Mouse (Mus musculus): ENCODE measurements around the gene Gm48552. TPM values are rescaled to one million over a fixed set of nuclear protein-coding genes. Genes with fewer than 3 reads are reported as not detected.
A peak's percentile ranks its signal among the peaks of the same experiment; 100 is the strongest.

The Gm48552 gene
- 1 to 10 TPM; 2.8 to 4.7 TPM for total RNA-seq (2021)
- long read RNA-seq, experiment 1, partial matches to known transcripts: 0 of 1 reads
- long read RNA-seq, experiment 1, other reads (novel, unspliced or antisense): 0 of 1 reads
- long read RNA-seq, experiment 2: 0 reads

DNA sequence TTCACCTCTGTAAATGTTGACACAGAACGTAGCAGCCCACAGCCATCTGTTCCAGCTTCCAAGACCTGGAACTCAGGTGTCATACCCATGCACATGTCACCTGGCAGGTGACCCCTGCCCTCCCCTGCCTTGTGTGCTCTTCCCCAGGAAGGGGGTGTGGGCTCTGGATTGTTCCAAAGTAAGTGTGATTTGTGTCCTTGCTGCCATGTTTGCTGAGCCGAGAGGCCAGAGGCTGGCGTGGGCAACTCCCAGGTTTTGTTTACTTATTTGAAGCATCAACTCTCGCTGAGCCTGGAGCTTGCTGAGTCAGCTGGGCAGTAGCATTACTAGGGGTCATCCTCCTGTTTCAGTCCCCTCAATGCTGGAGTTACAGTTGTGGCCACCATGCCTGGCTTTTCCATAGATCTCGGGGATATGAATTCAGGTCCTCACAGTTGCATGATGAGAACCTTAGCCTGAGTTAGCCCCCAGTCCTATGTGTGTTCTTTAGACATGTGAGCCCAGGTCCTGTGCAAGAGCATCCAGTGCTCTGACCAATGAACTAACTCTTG is at the start of gene Gm48552:
Gene Gm48552, plus strand, starts transcription at position 501 of the 551 bp plus-strand sequence.
- intact Hi-C loops (cut with DNase I): no loop called here
- no peak for DNase-seq (ENCODE audit: low spot score in 2 of 2)

DNA sequence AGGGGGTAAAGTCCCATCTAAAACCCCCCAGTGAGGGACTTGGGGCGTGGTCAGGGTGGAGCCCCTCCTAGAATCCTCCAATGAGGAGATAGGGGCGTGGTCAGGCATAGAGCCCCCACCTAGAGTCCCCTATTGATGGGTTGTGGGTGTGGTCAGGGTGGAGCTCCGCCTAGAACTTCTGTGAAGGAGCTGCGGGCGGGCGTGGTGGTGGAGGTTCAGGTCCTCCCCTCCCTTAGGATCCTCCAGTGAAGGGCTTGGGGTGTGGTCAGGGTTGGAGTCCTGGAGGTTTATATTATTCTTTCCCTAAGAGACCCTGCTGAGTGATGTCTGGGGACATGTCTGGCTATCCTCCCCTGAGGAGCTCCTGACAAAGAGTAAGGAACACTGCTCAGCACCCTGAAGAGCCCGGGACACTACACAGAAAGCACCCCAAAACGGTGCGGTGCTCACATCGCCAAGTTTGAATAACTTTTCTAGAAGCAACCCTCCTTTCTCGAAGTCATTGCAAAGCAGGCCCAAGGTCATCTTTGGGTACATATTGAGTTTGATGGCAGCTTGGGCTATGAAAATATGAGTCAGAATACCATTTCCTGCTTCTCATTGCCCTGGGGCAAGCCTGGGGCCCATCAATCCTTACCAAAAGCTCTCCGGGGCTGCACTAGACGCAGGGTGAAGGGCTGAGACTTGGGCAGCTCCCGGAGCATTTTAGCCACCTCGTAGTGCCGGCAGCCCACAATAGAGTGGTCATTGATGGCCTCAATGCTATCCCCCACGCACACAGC is 48.1 kb upstream of the Gm48552 start:
- DNase-seq (ENCODE audit: low spot score in 2 of 2): no peak
- intact Hi-C loops (cut with DNase I): no loop called here

DNA sequence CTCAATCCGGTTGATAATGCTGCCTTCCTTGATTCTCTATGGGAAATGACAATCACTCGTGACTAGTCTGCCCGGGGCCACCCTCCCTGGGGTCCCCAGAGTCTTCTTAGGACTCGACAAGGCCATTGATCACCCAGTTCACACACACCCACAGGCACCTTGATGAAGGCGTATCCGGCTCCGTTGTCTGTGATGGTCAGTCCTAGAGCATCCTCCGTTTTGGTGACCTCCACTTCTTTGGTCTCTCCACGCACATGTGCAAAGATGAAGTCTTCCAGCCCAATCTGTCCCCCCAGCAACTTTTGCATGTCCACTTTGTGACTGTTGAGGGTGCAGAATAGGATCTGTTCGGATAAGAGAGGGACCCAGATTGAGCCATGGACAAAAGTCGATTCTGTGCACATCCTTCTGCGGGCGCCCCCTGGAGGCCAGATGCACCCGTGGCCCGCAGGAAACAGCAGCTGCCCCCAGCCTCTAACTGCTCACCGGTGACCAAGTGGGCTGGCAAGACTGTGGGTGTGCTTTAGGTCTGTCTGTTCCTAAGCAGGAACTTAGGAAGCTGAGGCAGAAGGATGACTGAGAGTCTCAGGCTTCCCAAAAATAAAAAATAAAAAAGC is 47.4 kb upstream of the Gm48552 start:
- DNase-seq (ENCODE audit: low spot score in 2 of 2): peak in 1 of 2 experiments; percentile 66
- intact Hi-C loops (cut with DNase I): no loop called here

DNA sequence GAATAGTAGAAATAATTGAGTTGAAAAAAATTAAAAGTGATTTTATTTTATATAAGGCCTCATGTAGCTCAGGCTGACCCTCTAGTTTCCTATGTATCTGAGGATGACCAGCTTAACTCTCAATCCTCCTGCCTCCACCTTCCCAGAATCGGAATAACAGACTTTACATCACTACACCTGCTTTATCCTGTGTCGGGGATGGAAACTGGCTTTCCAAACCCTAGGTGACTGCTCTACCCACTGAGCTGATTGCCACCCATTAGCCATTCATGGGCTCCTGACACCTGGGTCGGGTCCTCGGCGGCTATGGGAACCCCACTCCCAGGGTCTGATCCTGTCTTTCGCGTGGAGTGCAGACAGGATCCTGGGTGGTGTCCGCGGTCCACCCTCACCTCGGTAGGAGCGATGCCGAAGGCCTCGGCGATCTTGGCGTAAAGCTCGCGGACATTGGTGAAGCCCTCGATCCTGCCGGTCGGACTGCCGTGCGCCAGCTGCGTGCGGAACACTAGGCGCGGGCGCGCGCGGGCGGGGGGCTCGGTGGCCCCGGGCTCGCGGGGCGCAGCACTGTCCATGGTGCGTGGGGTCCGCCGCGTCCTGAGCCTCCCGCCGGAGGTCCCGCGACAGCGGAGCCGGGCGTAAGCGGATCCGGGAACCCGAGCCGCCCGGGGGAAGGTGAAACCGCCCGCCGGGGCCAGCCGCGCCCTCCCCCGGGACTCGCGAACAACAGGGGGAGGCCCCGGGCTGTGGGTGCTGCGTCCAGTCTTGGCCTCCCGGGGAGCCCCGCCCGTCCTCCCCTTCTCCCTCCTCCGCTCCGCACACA is 45.9 kb upstream of the Gm48552 start, which contains the start of gene Gipc3:
Gene Gipc3, minus strand, starts transcription at position 581 of the 820 bp plus-strand sequence.
- intact Hi-C loops (cut with DNase I): no loop called here
- no peak for DNase-seq (ENCODE audit: low spot score in 2 of 2)

DNA sequence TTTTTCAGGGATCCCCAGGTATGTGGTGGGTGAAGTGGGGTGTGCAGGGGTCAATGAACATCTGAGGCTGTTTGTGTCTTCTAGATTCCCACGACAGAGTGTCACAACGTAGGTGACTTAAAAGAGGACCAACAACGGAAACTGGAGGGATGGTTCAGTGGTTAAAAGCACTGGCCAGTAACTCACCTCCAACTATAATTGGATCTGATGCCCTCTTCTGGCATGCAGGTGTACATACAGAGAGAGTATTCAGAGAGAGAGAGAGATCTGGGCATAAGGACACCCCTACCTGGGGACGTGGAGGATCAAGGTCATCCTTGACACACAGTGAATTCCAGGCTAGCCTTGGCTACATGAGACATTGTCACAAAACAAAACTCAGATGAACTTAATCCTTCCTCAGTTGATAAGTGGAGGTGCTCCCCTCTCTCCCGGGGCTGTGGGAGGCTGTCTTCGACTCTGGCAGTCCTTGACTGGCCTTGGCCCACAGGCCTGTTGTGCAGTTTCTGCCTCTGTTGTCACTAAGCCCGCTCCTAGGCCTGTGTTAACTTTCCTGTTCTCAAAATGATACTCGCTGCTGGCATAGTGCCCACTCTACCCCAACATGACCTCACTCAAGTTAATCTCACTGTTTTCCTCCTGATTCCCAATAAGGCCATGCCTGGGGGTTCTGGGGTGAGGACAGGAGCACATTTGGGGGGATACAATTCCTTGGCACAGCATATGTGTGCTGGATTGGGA is 44.2 kb upstream of the Gm48552 start:
- DNase-seq (ENCODE audit: low spot score in 2 of 2): no peak
- intact Hi-C loops (cut with DNase I): loop anchor here (5.0 kb wide), 1 partner anchor 57 kb away; no protein-coding TSS in a partner anchor

DNA sequence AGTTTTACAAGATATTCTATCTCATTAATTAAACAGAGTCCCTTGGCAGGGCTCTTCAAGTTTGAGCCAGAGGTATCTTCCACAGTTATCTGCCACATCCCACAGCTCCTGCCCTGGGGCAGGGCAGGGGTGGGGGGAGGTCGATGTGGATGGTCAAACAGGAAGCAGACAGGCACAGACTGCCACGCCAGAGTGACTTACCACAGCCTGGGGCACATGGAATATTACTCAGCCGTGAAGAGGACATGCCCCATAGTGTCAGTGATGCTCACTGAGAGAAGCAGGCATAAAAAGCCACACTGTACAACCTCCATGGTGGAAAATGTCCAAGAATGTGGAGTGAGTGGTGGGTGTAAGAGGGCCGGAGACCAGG is 43.7 kb upstream of the Gm48552 start:
- no peak for DNase-seq (ENCODE audit: low spot score in 2 of 2)
- intact Hi-C loops (cut with DNase I): loop anchor here (5.0 kb wide), 1 partner anchor 58 kb away; no protein-coding TSS in a partner anchor

DNA sequence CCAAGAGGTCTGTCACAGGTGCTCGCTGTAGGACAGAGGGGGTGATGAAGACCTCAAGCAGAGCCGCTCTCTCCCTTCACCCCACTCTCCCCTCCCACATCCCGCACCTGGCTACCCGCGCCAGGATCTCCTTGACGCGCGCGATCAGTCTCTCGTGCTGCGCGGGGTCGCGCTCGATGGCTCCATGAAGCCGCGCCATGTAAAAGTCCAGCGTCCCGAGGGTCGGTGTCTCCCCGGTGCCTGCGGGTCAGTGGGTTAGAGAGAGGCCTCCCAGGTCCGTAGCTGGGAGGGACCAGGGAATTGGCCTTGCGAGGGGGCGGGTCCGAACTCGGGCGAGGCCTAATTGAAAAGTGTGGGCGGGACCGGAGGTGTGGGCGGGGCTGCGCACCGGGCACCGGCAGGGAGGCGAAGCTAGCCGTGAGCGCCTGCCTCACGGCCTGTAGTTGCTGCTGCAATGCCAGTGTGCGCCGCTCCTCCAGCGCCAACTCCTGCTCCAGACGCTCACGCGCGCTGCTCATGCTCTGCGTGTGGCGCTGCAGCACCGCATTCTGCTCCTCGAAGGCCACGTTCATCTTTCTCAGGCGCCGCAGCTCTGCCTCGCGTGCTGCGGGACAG is 42.2 kb upstream of the Gm48552 start:
- DNase-seq (ENCODE audit: low spot score in 2 of 2): peak; percentile 72 to 81
- intact Hi-C loops (cut with DNase I): loop anchor here (5.0 kb wide), 1 partner anchor 59 kb away; no protein-coding TSS in a partner anchor

DNA sequence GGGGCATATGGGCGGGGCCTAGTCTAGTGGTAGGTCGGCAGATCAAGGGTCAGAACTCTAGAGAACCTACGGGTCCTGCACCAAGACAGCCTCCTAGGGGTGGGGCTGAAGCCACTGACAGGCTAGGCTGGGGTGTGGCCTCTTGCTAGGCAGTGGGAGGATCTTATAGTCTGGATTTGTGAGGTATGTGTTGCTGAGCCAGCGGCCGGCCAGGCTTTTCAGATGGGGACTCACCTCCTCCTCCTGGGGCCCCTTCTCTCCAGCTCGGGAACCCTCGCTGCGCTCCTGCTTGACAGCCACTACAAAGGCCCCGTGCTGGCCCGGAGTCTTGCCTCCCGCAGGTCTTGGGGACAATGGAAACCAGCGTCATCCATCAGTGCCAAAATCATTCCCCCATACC is 39.7 kb upstream of the Gm48552 start:
- intact Hi-C loops (cut with DNase I): loop anchor here (5.0 kb wide), 1 partner anchor 62 kb away; no protein-coding TSS in a partner anchor
- no peak for DNase-seq (ENCODE audit: low spot score in 2 of 2)

DNA sequence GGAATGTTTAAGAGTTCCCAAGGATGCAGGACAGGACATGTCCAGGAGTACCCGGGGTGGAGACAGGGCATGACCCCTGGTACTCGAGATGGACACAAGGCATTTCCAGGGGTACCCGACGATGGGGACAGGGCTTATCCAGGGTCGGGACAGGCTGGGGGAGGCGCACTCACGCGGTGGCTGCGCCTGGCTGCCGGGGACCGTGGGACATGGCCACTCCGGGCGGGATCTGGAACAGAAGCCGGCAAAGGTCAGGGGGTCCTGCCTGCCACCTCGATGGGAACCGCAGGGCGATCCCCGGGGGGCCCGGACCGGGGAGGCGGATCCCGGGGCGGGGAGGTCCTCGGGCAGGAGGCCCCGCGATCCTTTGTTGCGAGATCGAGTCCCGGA is 38.8 kb upstream of the Gm48552 start:
- no peak for DNase-seq (ENCODE audit: low spot score in 2 of 2)
- intact Hi-C loops (cut with DNase I): loop anchor here (5.0 kb wide), 1 partner anchor 63 kb away; no protein-coding TSS in a partner anchor

DNA sequence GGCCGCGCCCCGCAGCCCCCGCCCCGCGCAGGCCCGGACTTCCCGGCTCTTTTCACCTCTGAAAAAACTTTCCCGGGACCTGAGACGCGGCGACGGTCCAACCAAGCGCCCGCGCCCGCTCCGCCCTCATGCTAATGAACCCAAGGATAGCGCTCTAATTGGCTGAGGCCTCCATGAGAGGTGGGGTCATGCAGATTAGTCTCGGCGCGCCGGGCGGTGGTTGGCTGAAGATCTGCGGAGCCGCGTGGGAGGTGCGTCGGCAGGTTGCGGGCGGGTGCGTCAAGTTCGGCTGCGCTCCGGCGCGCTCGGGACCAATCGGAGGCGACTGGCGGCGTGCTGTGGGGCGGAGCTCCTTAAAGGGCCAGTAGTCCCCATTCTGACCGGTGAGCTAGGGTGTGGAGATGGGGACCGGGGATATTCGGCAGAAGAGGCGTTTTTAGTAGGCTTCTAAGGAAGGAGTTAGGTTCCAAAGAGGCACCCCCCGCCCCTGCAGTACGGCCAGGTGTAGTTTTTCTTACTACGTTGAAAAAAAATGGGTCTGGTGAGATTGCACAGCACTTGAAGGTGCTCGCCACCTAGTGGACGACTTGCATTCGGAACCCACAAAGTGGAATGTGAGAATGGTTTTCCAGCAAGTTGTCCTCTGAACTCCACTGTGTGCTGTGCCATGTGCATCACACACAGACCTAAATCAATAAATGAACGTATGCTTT is 38.3 kb upstream of the Gm48552 start, which contains the start of gene Hmg20b:
Gene Hmg20b, minus strand, starts transcription at position 130 of the 713 bp plus-strand sequence.
- intact Hi-C loops (cut with DNase I): no loop called here
- DNase-seq (ENCODE audit: low spot score in 2 of 2): peak; percentile 100

DNA sequence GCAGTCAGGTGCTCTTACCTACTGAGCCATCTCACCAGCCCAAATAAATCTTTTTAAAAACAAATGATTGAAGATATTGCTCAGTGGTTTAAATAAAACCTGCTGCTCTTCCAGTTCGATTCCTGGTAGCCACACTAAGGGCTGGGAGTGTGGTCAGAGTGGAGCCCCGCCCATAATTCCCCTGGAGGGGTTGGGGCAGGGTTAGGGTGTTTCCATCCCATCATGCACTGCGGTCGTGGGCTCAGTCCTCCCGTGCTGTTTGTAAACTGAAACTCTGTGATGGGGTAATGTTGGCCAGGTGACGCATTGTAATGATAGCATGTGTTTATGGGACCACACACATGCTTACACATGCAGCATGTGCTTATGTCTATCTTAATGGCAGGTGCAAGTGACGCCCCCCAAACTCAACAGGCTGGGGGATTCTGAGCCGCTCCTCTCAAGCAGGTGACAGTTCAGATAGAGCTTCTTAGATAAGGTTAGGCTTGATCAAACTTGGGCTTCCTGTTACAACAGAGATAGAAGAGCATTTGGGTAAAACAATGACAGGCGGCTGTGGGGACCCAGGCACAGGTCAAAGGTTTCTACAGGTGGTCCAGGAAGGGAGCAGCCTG is 37.0 kb upstream of the Gm48552 start:
- intact Hi-C loops (cut with DNase I): no loop called here
- no peak for DNase-seq (ENCODE audit: low spot score in 2 of 2)

DNA sequence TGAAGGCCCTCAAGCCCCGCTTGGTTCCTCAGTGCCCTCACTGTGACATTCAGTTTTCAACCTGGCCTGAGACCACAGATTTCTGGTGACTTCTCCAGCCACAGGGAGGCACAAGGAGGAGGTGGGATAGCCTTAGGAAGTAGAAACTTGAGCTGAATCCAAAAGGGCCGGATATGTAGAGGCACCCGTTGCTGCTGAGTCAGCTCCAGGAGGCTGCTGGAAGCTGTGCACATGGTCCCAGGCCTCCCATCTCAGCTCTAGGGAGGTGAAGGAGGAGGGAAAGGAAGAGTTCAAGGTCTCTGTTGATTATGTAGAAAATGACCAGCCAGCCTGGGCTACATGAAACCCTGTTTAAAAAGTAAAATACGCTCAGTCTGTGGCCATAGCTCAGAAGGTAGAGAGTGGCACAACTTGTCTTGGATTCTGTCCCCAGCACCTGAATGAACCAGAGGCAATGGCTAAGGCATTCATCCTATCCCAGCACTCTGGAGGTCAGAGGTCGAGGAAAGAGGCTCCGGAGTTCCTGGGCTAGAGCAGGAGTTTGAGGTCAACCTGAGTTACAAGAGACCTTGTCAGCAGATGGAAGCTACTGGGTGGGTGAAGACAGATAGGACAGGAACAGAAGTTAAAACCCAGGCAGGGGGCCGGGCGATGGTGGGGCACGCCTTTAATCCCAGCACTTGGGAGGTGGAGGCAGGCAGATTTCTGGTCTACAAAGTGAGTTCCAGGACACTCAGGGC is 33.9 kb upstream of the Gm48552 start:
- intact Hi-C loops (cut with DNase I): no loop called here
- DNase-seq (ENCODE audit: low spot score in 2 of 2): no peak

DNA sequence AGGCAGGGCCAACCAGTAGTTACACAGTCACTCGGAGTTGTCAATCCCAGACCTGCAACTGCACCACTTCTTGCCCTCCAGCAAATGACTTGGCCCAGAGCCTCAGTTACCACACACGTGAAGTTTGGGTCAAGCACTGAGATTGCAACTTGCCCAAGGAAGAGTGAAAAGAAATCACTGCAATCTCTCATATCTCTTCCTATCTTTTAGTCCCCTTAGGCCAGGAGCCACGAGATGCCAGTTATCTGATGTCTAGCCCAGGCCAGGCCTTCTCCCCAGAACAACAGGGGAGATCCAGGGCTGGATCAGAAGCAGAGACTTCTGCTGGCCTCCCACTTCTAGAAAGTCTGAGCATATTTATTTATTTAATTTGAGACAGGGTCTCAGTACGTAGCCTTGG is 33.3 kb upstream of the Gm48552 start:
- no peak for DNase-seq (ENCODE audit: low spot score in 2 of 2)
- intact Hi-C loops (cut with DNase I): no loop called here

DNA sequence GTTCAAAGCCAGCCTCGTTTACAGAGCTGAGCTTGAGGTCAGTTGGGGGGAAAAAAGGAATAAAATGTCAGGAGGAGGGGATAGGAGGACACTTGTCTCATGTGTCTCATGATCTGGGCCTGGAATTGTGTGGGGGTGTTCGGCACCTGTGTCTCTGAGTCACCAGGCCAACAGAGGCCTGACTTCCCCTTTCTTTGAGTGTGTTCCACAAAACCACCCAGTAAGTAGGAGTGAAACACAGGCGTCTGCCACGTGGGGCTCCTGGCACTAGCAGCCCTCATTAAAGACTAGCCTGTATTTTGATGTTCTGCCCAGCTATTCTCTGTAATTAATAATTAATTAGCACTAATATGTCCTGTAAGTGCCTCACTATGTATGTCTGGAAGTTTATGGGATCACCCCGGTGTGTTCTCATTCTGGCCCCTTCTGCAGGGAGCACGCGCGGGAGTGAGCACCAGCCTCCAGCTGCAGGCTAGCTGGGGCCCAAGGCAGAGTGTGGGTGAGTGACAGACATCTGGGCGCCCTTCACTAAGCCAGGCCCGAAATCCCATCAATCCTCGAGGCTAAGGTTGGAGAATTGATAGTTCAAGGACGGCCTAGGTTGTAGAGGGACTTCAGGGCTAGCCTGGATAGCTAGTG is 32.3 kb upstream of the Gm48552 start:
- peak in 1 of 2 experiments; percentile 58 for DNase-seq (ENCODE audit: low spot score in 2 of 2)
- intact Hi-C loops (cut with DNase I): no loop called here

DNA sequence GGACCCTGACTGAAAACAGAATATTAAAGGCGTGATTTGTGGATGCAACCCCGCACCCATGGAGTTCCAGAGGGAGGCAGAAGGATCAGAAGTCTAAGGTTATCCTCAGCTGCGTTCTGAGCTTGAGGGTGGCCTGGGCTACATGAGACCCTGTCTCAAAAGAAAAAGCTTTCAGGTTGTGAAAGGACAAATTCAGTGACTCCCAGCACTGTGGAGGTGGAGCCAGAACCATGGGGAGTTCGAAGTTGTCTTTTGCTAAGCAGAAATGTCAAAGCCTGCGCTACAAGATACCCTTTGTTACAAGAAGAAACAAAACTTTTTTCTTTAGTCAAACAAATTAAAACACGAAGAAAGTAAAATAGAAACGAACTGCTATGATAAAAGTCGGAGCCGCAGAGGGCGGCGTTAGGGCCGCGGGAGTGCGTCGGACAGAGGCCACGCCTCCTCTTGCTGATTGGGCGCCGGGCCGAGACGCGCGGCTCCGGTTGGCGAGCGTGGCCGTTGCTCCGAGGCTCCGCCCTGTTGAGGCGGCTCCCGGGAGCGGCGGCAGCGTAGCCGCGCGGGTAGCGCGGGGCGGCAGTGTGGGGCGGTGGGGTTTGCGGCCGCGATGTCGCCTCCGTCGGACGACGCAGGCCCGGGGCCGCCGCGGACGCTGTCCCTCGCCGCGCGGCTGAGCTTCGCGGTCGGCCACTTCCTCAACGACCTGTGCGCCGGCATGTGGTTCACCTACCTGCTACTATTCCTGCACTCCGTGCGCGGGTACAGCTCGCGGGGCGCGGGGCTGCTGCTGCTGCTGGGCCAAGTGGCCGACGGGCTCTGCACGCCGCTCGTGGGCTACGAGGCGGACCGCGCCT is 31.6 kb upstream of the Gm48552 start, which contains the start of gene Mfsd12:
Gene Mfsd12, plus strand, starts transcription at position 501 of the 854 bp plus-strand sequence.
- intact Hi-C loops (cut with DNase I): no loop called here
- DNase-seq (ENCODE audit: low spot score in 2 of 2): peak; percentile 91 to 94

Data from left cerebral cortex, postnatal 14 days (tissue).